Mouse (Mus musculus): ENCODE measurements around the gene Gss. TPM values are rescaled to one million over a fixed set of nuclear protein-coding genes. Genes with fewer than 3 reads are reported as not detected.
A peak's percentile ranks its signal among the peaks of the same experiment; 100 is the strongest.
"Not testable (repeated sequence)": the region's sequence is repeated elsewhere in the genome, so short reads cannot be mapped to it uniquely, and the experiment has no call there.

The Gss gene
- total RNA-seq, 2 experiments from 2014 or later: 13.4 to 13.9 TPM

DNA sequence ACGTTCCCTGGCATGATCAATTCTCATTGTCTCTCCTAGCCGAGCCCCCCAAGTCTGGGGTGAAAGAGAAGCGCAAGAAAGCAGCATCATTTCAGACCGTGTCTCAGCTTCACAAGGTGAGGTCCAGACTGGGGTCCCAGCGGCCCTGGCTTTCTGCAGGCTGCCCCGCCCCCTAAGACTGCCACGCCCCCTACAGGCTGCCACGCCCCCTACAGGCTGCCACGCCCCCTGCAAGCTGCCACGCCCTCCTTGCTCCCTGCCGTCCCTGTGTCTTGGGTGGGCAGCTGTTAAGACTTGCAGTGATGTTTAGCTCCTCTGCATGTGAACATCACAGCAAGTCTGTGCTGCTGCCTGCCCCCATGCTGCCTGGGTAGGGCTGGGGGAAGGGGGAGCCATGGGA is 30.0 kb upstream of the Gss start:
- intact Hi-C loops (cut with DNase I): no loop called here
- DNase-seq (ENCODE audit: low spot score): no peak

DNA sequence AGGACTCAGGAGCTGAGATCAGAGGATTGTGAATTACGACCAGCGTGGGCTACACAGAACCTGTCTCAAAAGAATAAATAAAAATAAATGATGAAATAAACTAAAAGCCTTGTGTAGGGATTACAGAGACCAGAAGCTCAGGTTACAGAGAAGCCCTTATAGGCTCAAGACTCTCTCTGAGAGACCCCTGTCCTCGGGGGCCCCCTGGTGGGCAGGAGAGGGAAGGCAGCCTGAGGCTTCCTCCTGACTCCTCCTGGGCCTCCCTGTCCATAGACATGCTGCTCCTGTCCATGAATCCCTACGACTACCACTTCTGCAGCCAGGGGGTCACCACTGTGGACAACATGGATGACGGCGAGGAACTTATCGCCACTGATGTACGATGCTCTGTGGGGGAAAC is 27.2 kb upstream of the Gss start:
- intact Hi-C loops (cut with DNase I): loop anchor here (1.0 kb wide), 1 partner anchor 104 kb away; no protein-coding TSS in a partner anchor
- DNase-seq (ENCODE audit: low spot score): peak; percentile 33

DNA sequence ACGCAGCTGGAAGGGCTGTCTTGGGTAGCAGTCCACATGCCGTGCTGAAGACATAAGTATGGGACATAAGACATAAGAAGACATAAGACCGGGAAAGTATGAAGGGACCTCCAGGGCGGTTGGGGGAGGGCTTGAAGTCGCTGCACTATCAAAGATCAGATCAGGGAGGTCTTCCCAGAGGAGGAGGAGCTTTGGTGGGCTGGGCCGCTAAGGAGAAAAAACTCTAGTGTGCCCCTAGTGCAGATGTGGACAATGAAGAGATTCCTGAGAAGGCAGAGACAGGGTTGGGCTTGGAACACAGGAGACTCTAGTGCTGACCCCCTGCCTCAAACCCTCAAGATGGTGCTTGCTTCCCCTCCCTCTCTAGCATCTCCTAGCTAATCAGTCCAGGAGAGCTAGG is 24.4 kb upstream of the Gss start:
- no peak for DNase-seq (ENCODE audit: low spot score)
- intact Hi-C loops (cut with DNase I): no loop called here

DNA sequence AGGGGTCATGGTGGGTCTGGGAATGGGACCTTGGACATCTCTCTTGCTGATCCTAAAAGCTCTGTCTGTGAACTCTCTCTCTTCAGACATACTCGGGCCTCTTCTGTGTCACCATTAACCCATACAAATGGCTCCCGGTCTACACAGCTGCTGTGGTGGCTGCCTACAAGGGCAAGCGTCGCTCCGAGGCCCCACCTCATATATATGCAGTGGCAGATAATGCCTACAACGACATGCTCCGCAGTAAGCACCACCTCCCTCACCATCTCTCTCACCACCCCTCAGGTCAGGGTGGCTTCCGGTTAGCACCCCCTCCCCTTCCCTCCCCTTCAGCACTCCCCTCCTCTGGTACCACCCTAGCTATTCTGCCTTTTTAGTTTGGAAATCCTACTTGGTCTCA is 21.3 kb upstream of the Gss start:
- intact Hi-C loops (cut with DNase I): no loop called here
- no peak for DNase-seq (ENCODE audit: low spot score)

DNA sequence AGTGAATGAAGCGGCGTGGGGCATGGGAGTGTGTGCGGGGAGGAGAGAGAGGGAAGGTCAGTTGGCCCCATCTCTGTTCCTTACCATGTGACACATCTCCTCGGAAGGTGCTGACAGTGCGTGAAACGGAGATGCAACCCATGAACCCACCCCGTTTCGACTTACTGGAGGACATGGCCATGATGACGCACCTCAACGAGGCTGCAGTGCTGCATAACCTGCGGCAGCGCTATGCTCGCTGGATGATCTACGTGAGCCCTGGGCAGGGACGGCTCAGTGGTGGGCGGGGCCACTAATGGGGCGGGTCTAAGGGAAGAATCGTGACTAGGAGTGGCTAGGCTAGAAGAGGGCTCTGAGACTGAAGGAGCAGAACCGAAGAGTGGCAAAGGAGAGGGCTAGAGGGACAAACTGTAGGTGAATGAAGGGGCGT is 20.7 kb upstream of the Gss start:
- intact Hi-C loops (cut with DNase I): no loop called here
- no peak for DNase-seq (ENCODE audit: low spot score)

DNA sequence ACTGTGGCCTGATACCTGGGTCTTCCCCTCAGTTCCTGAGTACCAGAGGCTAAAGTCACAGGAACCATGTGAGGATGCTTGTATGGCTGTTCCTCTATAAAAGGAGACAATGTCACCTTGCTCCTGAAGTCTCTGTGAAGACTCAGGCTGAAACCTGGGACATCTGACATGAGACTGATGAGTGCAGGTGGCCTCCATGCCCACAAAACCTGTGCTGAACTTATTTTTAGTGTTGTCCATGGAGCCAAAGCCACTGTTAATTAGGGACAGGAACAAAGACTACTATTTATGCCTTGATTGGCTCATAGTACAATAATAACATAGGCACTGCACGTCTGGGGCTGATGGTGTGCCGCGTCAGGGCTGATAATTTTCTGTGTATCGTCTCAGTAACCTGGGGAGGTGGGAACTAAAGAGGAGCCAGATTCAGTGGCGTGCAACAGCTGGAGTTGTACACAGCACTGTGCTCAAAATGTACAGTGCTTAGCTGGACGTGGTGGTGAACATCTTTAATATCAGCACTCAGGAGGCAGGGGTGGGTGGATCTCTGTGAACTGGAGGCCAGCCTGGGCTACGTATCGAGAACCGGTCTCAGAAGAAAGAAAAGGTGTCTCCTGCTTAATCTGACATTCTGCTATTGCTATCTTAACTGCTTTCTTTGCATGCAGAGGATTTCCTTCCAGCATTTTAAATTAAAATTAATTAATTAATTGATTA is 19.4 kb upstream of the Gss start:
- DNase-seq (ENCODE audit: low spot score): no peak
- intact Hi-C loops (cut with DNase I): no loop called here

DNA sequence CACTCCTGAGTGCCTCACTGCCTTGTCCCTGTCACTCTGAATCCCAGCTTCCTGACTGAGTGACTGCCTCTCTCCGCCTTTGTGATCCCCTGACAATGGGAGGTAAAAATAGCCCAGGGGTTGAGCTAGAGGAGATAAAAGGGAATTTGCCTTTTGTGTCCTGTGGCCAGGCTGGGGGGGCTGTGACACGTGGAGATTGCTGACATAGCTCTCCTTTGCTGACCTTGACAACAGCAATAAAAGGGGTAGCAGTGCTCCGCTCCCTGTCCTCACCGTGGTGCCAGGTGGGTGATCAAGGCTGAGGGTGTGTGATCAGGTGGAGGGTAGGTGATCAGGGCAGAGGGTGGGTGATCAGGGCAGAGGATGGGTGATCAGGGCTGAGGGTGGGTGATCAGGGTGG is 18.4 kb upstream of the Gss start, which contains the start of gene Myh7b:
TSS of gene Myh7b (plus strand) at position 235 of the 400 bp plus-strand sequence.
- no peak for DNase-seq (ENCODE audit: low spot score)
- intact Hi-C loops (cut with DNase I): no loop called here

DNA sequence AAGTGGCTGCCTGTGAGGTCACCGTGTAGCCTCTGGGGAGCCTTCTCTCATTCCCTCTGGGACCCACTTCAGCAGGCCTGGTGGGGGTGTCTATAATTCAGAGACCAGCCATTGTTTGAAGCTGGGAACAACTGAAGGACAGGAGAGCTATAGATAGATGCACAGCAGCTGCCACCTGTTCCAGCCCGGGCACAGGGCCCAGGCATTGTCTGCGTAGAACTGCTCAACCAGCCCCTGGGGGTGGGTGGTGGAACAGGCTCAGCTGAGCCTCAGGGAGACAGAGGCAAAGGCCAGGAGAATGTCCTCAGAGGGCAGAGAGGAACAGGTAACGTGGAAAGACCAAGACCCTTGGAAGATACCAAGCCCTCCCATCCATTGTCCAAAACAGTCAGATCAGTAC is 13.8 kb upstream of the Gss start:
- DNase-seq (ENCODE audit: low spot score): no peak
- intact Hi-C loops (cut with DNase I): no loop called here

DNA sequence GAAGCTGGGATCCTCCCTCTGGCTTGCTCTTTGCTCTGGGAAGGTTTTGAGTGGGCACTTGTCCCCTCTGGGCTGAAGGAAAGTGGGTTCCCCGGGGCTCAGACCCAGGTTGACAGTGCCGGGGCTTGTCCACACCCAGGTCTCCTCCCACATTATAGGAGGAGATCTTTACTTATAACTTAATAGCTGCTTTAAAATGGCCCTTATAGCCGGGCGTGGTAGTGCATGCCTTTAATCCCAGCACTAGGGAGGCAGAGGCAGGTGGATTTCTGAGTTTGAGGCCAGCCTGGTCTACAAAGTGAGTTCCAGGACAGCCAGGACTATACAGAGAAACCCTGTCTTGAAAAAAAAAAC is 12.6 kb upstream of the Gss start:
- intact Hi-C loops (cut with DNase I); DNase-seq (ENCODE audit: low spot score): not testable (repeated sequence)

DNA sequence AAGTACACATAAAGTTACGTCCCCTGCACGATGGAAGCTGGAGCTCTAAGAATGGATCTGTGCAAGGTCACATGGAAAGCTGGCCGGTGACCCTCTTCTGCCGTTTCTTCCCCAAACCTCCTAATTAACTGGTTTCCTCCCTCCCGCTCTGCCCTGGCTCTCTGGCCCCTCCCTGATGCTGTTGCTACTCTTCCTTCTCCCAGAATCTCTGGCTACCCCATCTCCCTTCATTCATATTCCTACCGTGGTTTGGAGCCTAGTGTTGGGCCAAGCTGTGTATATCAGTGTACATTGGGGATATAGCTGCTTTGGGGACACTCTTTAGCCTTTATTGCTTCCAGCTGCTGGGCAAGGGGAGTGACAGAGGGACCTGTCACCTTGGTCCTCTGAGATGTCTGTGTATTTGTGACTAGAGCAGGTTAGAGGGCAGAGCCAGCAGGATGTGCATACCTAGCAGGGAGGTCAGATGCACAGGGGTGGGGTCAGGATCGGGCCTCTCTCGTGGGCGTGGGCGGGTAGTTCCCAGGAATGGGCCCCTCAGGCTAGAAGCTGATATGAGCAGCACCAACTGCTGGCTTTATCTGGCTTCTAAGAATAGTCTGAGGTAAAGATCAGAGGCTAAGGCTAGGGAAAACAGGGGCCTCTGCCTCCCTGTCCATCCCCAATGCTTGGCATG is 12.1 kb upstream of the Gss start:
- intact Hi-C loops (cut with DNase I): no loop called here
- DNase-seq (ENCODE audit: low spot score): no peak

DNA sequence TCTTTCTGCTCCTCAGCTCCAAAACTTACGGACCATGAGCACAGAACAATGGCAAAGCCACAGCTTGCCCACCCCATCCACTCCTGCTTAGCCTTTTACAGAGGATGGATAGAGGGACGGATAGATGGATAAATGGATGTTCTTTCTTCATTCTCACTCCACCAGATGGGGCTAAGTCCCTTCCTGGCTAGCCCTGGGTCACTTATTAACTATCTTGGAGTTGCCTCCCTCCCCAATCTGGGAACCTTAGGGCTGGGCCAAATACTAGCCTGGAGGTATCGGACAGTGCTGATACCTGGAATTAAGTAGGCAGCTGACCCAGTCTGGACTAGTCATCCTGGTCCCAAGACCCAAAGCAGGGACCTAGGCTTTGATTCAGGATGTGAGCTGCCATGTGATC is 11.1 kb upstream of the Gss start:
- DNase-seq (ENCODE audit: low spot score): no peak

DNA sequence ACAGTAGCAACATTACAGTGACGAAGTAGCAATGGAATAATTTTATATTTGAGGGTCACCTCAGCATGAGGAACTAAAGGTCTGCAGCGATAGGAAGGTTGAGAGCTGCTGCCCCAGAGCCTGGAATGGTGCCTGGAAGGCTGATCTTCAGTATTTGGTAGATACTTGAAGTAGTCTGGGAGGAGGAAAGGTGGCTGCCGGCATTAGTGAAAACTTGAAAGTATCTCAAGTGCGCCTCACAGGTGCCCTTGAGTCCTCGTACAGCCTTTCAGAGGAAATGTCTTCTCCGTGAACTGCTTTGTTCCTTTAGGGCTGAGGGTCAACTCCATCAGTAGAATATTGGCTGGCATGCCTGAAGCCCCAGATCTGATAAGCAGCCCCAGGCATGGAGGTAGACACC is 2.9 kb upstream of the Gss start:
- DNase-seq (ENCODE audit: low spot score): no peak
- intact Hi-C loops (cut with DNase I): no loop called here

More for the DNA sequence above, 11.1 kb upstream of the Gss start:
- intact Hi-C loops (cut with DNase I): no loop called here

DNA sequence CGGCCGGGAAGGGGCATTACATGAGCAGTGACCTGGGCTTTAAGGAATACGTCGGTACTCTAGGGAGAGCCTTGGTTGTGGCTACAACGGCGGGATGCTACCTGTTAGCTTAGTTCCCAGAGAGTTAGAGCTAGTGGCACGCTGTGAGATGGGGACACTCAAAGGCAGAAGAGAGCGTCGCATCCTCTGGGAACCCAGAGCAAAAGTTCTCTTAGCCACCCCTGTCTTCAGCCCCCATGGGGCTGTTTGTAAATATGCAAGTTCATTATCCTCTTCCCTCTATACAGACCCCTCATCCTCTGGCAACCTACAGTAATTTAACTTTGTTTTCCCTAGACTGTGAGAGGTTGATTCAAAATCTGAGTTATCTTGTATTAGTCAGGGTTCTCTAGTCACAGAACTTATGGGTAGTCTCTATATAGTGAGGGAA is 259 bp upstream of the Gss start:
- DNase-seq (ENCODE audit: low spot score): no peak
- intact Hi-C loops (cut with DNase I): no loop called here

DNA sequence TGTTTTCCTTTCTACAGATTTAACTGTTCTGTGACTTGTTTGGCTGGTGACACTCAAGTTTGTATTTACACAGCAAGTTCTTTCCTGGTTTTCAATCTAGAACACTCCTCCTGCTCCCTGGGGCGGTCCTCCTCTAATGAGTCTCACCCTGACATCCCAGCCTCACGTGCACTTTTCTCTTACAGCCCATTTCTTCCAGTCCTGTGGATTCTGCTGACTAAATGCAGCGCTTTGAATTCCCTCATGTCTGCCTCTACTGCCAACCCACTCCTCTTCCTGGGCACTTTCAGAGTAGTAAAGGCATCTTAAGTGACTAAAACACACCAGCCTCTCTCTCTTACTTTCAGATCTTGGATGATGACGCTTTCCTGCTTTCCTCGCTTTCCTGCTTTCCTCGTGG is 934 bp downstream of the Gss start:
- no peak for DNase-seq (ENCODE audit: low spot score)
- intact Hi-C loops (cut with DNase I): no loop called here

DNA sequence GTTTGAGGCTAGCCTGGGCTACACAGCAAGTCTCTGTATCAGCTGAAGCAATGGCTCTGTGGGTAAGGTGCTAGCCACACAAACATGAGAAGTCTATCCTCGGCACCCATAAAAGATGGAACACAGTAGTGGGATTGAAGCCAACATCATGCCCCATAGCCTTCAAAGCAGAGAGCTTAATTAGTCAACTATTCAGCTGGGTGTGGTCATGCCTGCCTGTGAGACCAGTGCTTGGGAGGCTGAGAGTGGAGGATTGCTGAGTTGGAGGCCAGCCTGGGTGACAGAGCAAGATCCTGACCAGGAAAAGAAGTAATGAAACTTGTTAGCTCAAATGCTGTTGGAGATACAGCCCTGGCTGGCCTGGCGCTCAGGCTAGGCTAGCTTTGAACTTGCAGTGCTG is 1.7 kb downstream of the Gss start:
- no peak for DNase-seq (ENCODE audit: low spot score)

DNA sequence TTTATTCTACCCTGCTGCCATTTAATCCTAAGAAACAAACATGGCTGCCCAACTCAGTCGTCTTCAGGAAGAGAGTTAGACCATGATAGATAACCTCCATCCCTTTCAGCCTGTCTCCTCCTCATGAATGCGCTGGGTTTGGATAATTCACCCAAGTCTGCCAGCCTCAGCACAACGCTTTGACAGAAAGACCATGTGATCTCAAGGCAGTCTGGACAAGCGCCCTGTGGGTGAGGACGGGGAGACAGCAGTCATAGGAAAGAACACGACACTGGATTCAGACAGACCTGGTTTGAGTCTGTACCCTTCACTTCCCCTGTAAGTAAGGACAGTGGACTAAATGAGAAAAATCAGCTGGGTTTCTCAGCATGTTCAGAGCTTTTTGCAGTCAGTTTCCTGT is 3.1 kb downstream of the Gss start:
- intact Hi-C loops (cut with DNase I): no loop called here
- no peak for DNase-seq (ENCODE audit: low spot score)

More for the DNA sequence above, 1.7 kb downstream of the Gss start:
- intact Hi-C loops (cut with DNase I): no loop called here

DNA sequence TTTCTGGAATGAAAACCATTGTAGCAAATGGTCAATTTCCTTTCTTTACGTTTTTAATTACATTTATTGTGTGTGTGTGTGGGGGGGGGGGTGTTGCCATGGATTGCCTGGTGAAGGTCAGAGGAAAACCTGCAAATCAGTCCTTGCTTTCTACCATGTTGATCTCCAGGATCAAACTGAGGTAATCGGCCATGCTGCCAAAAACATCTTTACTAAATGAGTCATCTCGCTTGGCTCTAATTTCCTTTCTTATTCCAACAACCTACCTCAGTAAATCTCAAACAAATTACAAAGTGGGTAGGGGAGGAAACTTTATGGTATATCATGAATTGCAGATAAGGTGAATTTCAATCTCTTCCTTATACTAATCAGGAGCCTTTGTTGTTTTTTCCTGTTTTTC is 4.5 kb downstream of the Gss start:
- intact Hi-C loops (cut with DNase I): no loop called here
- no peak for DNase-seq (ENCODE audit: low spot score)

DNA sequence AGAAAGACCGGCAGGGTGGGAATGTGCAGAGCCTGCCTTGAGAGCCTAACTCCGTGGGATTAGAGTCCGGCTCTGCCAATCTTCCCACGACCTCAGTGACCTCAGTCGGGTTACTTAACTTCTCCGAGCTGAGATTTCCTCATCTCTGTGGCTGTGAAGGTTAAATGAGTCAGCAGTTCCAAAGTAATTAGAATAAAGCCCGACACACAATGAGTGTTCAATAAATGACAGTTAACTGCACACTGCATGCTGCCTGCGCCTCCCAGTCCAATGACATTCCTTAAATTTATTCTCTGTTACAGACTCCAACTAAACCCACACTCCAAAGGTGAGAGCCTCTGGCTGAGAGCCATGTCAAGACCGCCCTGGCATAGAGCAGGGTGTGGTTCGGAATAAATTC is 7.1 kb downstream of the Gss start:
- DNase-seq (ENCODE audit: low spot score): no peak
- intact Hi-C loops (cut with DNase I): no loop called here

DNA sequence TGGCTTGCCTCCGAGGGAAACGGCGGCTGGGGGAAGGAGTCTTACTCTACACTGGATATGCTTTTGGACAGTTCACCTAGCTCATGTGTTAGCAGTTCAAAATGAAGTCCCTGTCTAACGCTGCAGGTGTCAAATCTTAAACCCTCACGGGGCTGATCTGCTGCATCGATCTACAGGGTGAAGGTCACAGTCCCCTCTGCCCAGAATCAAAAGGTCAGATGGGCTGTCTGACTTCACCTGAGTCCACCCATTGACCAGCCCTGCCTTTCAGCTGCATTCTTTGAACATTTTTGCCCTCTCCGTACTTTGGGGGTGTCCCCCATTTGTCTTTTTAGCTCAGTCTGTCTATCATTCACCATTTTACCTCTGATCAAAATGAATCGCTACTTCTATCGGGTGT is 7.5 kb downstream of the Gss start:
- no peak for DNase-seq (ENCODE audit: low spot score)
- intact Hi-C loops (cut with DNase I): no loop called here

DNA sequence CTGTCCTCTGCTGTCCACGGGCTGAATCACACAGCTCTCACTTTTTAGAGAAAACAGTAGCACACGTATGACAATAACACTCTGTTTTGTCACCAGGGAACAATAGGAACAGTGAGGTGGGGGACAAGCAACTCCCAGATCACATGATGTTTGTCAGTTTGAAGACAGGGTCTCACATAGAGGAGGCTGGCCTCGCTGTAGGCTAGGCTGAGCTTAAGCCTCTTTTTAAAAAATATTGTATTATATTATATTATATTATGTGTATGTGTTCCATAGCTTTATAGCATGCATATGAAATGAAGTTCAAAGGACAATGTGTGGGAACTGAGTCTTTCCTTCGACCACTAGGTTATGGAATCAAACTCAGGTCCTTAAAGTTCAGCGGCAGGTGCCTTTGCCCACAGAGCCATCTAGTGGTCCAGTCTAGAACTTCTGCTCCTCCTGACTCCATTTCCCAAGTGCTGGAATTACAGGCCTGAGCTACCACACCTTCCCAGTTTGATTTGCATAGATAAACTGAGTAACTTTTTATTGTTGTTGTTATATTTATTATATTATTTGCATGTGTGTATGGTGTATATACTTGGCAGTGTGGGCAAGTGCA is 8.6 kb downstream of the Gss start:
- DNase-seq (ENCODE audit: low spot score): no peak
- intact Hi-C loops (cut with DNase I): loop anchor here (1.0 kb wide), 1 partner anchor 68 kb away; no protein-coding TSS in a partner anchor

DNA sequence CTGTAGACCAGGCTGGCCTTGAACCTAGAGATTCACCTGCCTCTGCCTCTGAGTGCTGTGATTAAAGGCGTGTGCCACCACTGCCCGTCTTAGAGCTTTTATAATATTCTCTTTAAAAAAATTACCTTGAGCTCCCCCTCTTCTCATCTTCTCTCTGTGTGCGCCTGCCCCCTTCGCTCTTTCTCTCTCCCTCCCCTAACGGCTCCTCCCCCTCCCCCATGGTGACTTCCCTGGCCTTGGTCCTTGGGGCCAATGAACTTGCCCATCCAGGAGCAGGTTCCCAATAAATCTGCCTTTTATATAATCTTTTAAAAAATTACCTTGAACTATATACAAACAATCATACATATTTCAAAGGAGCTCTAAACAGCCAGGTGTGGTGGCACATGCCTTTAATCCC is 9.6 kb downstream of the Gss start:
- intact Hi-C loops (cut with DNase I): no loop called here
- no peak for DNase-seq (ENCODE audit: low spot score)

All from heart, postnatal 25 days (tissue).